Mouse (Mus musculus): ENCODE data around the gene Ly6c2.

- peak; percentile 77 for TF ChIP-seq CTCF (IDR thresholded peaks at IDR 0.05)
- TF ChIP-seq EP300 (IDR thresholded peaks at IDR 0.05): no peak
Measured at GRCm38 (mm10) chr15:75120066-75120465, 8.3 kb upstream of the Ly6c2 start.
